Mouse (Mus musculus) right cerebral cortex, adult 18-20 months (tissue): ENCODE measurements at regions not wholly inside any gene's neighbourhood (a gene's known extent, or its start where the extent isn't known, plus 50 kb on each side); places are given as distances from the start of the nearest gene placed in this dataset.
A peak's percentile ranks its signal among the peaks of the same experiment; 100 is the strongest.

ENCODE experiments used
- DNase-seq: peaks from one replicate; pipeline ENCODE4 v3.0.0; 2022; ENCODE audit warnings: mixed read lengths

GRCm38 (mm10) chr15:62105483-62105882 is 1182.7 kb upstream of the A1bg start:
- DNase-seq, result no peak

- peak; percentile 24 for DNase-seq
Observed at GRCm38 (mm10) chr15:62104653-62105052, 1181.8 kb upstream of the A1bg start.

GRCm38 (mm10) chr15:62099683-62100082 is 1176.9 kb upstream of the A1bg start:
- DNase-seq, result no peak

DNA sequence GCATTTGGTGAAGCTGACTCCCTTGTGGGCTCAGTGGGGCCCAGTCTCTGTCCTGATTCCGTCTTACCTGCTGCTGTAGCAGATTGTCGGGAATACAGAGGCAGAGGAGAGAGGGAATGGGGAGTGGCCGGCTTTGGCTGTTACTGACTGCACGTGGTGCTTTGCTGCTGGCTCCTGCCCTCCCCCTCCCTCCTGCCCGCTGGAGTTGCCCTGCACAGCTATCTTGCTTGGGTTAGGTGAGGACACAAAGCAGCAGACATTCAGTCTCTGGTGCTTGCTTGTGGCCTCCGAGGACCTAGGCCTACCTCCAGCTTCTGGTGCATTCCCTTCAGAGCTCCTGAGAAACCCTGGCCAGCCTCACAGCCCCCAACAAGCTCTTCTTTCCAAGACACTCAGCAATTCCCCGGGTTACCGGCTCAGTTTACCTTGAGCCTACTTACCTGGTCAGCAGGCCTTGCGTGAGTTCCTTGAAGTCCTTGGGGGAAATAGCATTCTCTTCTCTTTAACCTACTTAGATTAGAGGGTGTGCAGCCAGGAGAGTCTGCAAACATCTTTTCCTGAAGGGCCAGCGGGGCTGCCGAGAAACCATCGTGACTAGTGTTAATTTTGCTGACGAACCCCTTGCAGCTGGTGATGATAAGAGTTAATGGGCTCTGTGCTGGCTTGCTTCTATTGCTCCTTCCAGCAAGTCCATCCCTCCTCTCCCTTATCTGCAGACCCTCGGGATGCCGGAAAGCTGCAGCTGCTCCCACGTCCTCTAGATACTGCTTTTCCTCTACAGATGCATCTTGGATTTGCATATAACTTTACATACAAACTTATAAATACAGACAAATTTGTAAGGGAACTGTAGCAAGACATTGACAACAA is 1176.2 kb upstream of the A1bg start:
- DNase-seq, result no peak

GRCm38 (mm10) chr15:62096778-62097177 is 1174.0 kb upstream of the A1bg start:
- no peak for DNase-seq

GRCm38 (mm10) chr15:62095198-62095597 is 1172.4 kb upstream of the A1bg start:
- DNase-seq, result no peak

GRCm38 (mm10) chr15:62093672-62094071 is 1170.9 kb upstream of the A1bg start:
- DNase-seq, result no peak

DNA sequence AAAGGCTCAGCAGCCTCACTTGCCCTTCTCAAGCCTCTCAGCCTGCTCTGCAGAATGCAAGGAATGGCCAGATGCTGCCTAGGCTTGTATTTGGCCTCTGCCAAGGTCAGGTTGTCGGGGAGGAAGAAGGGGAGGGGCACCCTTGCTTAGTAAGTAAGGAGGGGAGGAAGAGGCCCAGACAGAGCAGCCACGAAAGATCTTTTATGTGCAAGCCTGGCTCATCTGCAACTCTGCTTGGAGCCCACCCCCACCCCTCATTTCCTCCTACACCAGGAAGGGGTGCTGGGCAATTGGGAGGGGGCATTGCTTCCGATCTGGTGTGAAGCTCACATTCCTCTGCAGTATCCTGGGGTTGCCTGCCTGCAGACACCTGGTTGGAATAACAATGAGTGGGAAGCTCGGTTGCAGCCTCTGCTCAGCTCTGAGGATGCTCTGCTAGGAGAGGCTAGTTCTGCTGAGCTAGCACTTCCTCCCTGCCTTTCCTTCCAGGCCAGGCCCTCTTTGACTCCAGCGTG is 1169.9 kb upstream of the A1bg start:
- DNase-seq, result no peak

- DNase-seq, result no peak
Observed at GRCm38 (mm10) chr15:62091746-62092659, 1169.2 kb upstream of the A1bg start.

- DNase-seq, result no peak
Observed at GRCm38 (mm10) chr15:62091144-62091543, 1168.3 kb upstream of the A1bg start.

GRCm38 (mm10) chr15:62088341-62088740 is 1165.5 kb upstream of the A1bg start:
- DNase-seq, result no peak

DNA sequence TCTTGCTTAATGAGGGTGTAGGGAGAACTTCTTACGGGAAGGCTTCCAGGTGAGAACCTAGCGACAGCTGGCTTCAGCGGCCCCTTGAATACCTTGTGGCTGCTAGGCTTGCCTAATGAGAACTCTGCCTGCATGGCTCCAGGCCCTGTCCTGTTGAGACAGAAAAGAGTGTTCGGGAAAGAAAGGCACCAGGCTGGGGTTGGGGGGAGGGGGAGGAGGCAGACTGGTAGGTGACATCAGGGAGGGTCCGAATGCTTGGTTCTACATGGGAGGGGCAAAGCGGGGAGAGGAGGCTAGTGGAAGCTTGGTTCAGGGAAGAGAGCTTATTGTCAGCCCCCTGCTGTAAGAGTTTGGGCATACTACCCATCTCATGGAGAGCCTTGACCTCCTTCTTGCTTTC is 1164.9 kb upstream of the A1bg start:
- no peak for DNase-seq

DNA sequence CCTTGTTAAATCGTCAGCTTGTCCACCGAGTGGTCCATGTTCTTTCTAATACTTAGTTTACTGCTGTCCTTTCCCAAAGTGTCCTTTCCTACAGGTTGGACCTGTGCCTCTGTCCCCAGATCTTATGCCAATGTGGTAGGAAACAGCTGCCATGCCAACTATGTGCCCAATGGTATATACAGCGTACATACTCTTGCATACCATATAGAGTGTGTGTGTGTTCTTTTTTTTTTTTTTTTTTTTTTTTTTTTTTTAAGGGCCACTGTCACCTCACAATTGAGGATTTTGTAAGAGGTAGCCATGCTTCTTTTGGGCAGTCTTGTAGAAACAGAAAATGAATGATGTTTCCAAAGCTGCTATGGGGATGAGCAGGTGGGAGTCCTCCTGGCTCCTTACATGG is 1163.2 kb upstream of the A1bg start:
- no peak for DNase-seq

- DNase-seq, result no peak
Observed at GRCm38 (mm10) chr15:62083347-62083746, 1160.5 kb upstream of the A1bg start.

DNA sequence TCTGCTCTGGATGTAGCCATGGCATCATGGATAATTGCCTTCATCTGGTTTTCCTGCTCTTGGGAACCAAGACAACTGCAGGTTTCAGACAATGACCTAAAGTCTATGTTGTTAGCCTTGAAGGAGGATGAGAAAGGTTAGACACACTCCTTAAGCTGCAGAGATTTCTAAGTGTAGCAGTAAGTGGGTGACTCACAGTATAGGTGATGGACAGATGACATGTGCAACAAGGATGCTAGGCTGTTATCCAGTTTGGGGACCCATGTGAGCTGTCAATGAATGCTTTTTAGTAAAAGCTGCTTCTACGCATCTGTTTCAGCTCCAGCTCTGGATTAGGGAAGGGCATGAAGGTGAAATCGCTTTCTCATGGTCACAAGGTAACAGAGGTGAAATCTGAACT is 1159.7 kb upstream of the A1bg start:
- DNase-seq, result no peak

DNA sequence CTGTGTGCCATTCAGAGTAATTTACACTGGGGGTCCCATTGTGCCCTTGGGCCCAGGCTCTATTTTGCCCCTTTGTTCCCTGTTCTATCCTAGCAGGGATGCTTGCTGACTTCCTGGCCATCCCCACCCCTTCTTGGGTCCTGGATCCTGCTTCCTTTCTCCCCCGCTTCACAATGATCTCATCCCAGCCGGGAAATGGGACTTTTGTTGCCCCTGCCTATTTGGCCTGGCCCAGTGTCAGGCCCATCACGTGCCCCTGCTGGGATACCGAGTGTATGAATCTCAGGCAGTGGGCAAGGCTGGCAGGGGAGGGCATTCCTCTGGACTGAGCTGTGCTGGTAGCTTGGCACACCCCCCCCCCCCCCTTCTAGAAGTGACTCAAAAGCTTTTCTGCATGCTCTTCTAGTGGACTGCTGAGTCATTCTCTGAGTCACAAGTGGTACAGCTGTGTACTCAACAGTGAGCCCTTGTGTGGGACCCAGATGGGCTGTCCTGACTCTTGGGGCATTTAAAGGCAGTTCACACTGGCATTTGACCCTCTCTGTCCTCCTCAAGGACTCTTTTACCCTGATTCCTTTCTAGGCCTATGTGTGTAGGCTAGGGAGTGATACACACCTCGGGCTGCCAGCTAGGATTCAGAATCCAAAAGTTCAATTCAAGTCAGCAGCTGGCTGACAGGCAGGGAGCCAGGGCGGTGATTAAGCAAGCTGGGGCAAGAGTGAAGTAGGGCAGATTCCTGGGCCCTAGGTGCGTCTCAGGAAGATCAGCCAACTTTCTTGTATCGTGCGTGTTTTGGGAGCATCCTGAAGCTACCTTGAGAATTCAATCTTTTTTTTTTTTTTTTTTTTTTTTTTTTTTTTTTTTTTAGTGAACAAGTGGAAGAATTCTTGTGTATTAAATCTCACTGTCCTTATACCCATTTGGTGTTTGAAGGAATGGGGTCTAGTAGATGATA is 1156.6 kb upstream of the A1bg start:
- peak; percentile 73 for DNase-seq

- no peak for DNase-seq
Observed at GRCm38 (mm10) chr15:62076552-62077234, 1153.9 kb upstream of the A1bg start.

DNA sequence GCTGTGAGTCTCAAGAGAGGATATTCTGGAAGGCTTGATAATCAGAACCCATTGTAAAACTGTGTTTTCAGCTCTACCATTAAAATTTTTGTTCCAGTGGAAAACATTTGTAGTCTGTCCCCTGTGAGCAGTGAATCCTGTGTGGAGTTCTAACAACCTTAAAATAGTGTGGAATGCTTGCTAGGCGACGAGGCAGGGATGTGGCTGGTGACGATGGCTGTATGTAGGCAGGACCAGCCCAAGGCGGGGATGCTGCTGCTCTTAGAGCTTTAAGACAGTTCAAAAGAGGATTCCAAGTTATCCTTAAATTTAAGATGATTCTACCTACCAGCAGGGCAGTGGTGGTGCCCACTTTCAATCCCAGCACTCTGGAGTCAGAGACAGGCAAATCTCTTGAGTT is 1151.9 kb upstream of the A1bg start:
- DNase-seq, result peak; percentile 21

GRCm38 (mm10) chr15:62073595-62073994 is 1150.8 kb upstream of the A1bg start:
- DNase-seq, result no peak

DNA sequence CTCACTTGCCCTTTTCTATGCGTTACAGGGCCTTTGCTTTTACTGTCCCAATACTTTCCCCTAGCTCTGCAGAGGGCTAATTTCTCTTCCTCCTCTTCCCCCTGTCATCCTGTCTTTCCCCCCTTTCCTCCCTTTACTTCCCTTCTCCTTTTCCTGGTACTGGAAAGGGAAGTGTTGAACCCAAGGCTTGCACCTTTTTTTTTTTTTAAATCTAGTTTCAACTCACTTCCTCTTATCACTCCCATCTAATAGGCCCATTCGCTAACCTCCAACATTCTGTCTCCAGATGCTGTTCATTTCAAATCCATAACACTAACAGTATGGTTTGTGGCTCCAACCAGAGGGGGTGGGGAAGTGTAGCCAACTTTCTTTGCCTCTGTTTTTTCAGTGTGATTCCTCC is 1148.5 kb upstream of the A1bg start:
- DNase-seq, result no peak

- no peak for DNase-seq
Observed at GRCm38 (mm10) chr15:62068422-62069160, 1145.8 kb upstream of the A1bg start.
